23 mouse cellular contexts compared by ENCODE assay signal in genomic region chr10:80989446-80989845, GRCm38 (mm10). TPM values are rescaled to one million over a fixed set of nuclear protein-coding genes. Genes with fewer than 3 reads are reported as not detected.
DNase-seq lines count a peak whose midpoint lies in the region; ATAC-seq and TF ChIP-seq lines count a peak whose summit lies in the region.
"Had no signal": no experiment of that assay in that cellular context is flagged by ENCODE, and none has a peak within 500 bp of the region (broad histone marks: within the 10 kb centered on the region; RNA-seq: fewer than 3 reads in every experiment).

No protein-coding gene starts in this region.

- H3K79me2 ChIP-seq in CH12.LX (replicated peaks; ENCODE audit: control insufficient read depth, extremely low read depth, insufficient read depth, poor library complexity, severe bottlenecking) = no peaks in the 10 kb centered on the region

- no peak for TF ChIP-seq POLR2A in CH12.LX (IDR thresholded peaks at IDR 0.05; ENCODE audit: low read depth, low read length)

- TF ChIP-seq RAD21 in CH12.LX (IDR thresholded peaks at IDR 0.05; ENCODE audit: low read depth, low read length) = no peak

- H3K27me3 ChIP-seq in CH12.LX (replicated peaks) = peaks cover 29% of the 10 kb centered on the region

- peak overlapping the region; percentile 21; the same call in 1 of the 2 replicates for H3K4me2 ChIP-seq in CH12.LX (ENCODE audit: insufficient read depth, low read depth, poor library complexity, severe bottlenecking)
- H3K4me2 ChIP-seq: forebrain, embryonic 12.5 days; hindbrain, embryonic 14.5 days; liver, embryonic 11.5 days; neural tube, embryonic 12.5 days had no signal

- no peak for TF ChIP-seq CTCF in CH12.LX (conservative IDR thresholded peaks at IDR 0.05 in 1 of 2, IDR thresholded peaks at IDR 0.05 in 1 of 2; ENCODE audit: low read depth in 2 of 2, low read length in 2 of 2)

- TF ChIP-seq EP300 in CH12.LX (IDR thresholded peaks at IDR 0.05; ENCODE audit: low read length) = peak; percentile 38; the same call in 1 of the 2 replicates

- H3K9ac ChIP-seq in CH12.LX (ENCODE audit: insufficient read depth, low read depth) = no peak overlapping the region
- H3K9ac ChIP-seq: forebrain, embryonic 12.5 days; hindbrain, embryonic 14.5 days; neural tube, embryonic 12.5 days had no signal

- peak; percentile 32 for DNase-seq in thymus, postnatal 14 days
- DNase-seq in thymus, postnatal 25 days = no peak
- peak; percentile 67 for DNase-seq in CH12.LX (ENCODE audit: extremely low read depth)
- DNase-seq in left cerebral cortex, adult 9 months (ENCODE audit: low spot score in 2 of 2) = no peak
- no peak for DNase-seq in heart, adult 9 months (ENCODE audit: low spot score in 2 of 2)
- DNase-seq in left cerebral cortex, adult 11 months (ENCODE audit: low spot score) = no peak
- DNase-seq: adrenal gland, adult 2 months; cerebellum, adult 9-10 months; gastrocnemius, postnatal 10 days; heart, adult 18-20 months; heart, postnatal 36 days; kidney, adult 11 months; lung, adult 2 months; lung, postnatal 4 days; right cerebral cortex, adult 18-20 months had no signal

- H3K27ac ChIP-seq in CH12.LX (ENCODE audit: insufficient read depth, low read depth) = no peak overlapping the region
- H3K27ac ChIP-seq: forebrain, embryonic 12.5 days; hindbrain, embryonic 14.5 days; kidney, postnatal 0 days; midbrain, embryonic 10.5 days; neural tube, embryonic 12.5 days had no signal

- dilution Hi-C loops in CH12.LX (cut with MboI; ENCODE audit: extremely low pct_ligation_motif_present, extremely low pct_unique_long_range_greater_than_20kb, low sequenced_read_pairs) = no loop called here

- no peaks in the 10 kb centered on the region for H3K36me3 ChIP-seq in CH12.LX (replicated peaks in 1 of 2; ENCODE audit: control insufficient read depth in 1 of 2, insufficient read depth in 1 of 2, low read length in 1 of 2)
- H3K36me3 ChIP-seq: forebrain, embryonic 12.5 days; midbrain, embryonic 10.5 days; neural tube, embryonic 12.5 days had no signal

- H3K4me1 ChIP-seq in CH12.LX (ENCODE audit: control insufficient read depth in 1 of 2, insufficient read depth in 2 of 2) = peaks cover 25 to 70% of the 10 kb centered on the region in 2 experiments

- ATAC-seq in inflammation-experienced regulatory T-cells, adult 6 months = peak; percentile 47

- no peak overlapping the region for H3K4me3 ChIP-seq in CH12.LX (replicated peaks in 1 of 3; ENCODE audit: low read depth in 2 of 3, low read length in 2 of 3, poor library complexity in 1 of 3)
- H3K4me3 ChIP-seq: forebrain, embryonic 12.5 days; midbrain, embryonic 10.5 days; neural tube, embryonic 12.5 days had no signal

- in situ Hi-C loops in CH12.LX (cut with MboI; ENCODE audit: low pct_ligation_motif_present, low pct_unique_long_range_greater_than_20kb, low sequenced_read_pairs) = no loop called here

- peaks cover 3% of the 10 kb centered on the region for H3K9me3 ChIP-seq in CH12.LX (replicated peaks; ENCODE audit: low read length)
- H3K9me3 ChIP-seq: forebrain, embryonic 12.5 days; midbrain, embryonic 10.5 days; neural tube, embryonic 12.5 days had no signal

TF ChIP-seq in CH12.LX, 34 proteins besides CTCF, POLR2A, EP300 and RAD21:
- TF ChIP-seq ZC3H11A (IDR thresholded peaks at IDR 0.05; ENCODE audit: low read depth, low read length) (no peak), SIN3A (IDR thresholded peaks at IDR 0.05; ENCODE audit: low read length) (no peak), MEF2A (IDR thresholded peaks at IDR 0.05; ENCODE audit: borderline replicate concordance, low read depth, low read length) (0 out of 2 replicates have a peak, but pooled peaks have one; percentile 28), BHLHE40 (IDR thresholded peaks at IDR 0.05; ENCODE audit: low read depth, low read length) (peak; percentile 34; the same call in 1 of the 2 replicates), ETS1 (conservative IDR thresholded peaks at IDR 0.05; ENCODE audit: low read depth, low read length) (peak; percentile 28), MAFK (IDR thresholded peaks at IDR 0.05; ENCODE audit: insufficient replicate concordance, low read length) (no peak), TBP (conservative IDR thresholded peaks at IDR 0.05; ENCODE audit: low read depth, low read length) (no peak), IRF4 (IDR thresholded peaks at IDR 0.05; ENCODE audit: low read depth, low read length) (no peak; the same call in 1 of the 2 replicates), ZNF384 (IDR thresholded peaks at IDR 0.05; ENCODE audit: low read depth, low read length) (peak; percentile 94), PAX5 (IDR thresholded peaks at IDR 0.05; ENCODE audit: low read length) (no peak), RCOR1 (conservative IDR thresholded peaks at IDR 0.05; ENCODE audit: low read depth, low read length) (no peak)

RNA-seq across cellular contexts. Expression of gene Gng7, which starts 25.3 kb away (rescaled TPM):
- total RNA-seq in CH12.LX (2012; rRNA removed) (0.46 and 0.47 TPM in 2 replicates), CH12.LX (2014; rRNA removed) (not detected in 2 replicates)
- polyA plus RNA-seq in CH12.LX (2012; ENCODE audit: insufficient read length, low read depth) = 0.24 and 0.68 TPM in 2 replicates
- not detected for polyA plus RNA-seq in inflammation-experienced regulatory T-cells, adult 6 months (2017; shearing (Covaris generic))

RNA-seq across cellular contexts. Expression of gene Diras1, which starts 36.0 kb away (rescaled TPM):
- total RNA-seq in CH12.LX (2012; rRNA removed) = not detected in 2 replicates
- not detected in 2 replicates for total RNA-seq in CH12.LX (2014; rRNA removed)
- not detected in 2 replicates for polyA plus RNA-seq in CH12.LX (2012; ENCODE audit: insufficient read length, low read depth)
- not detected for polyA plus RNA-seq in inflammation-experienced regulatory T-cells, adult 6 months (2017; shearing (Covaris generic))
- total RNA-seq: heart, adult 18-20 months; heart, postnatal 36 days had no signal
- polyA plus RNA-seq: heart, embryonic 14.5 days; liver, embryonic 11.5 days; lung, adult 2 months had no signal

RNA-seq across cellular contexts. Expression of gene Slc39a3, which starts 47.8 kb away (rescaled TPM):
- 6.3 and 7.2 TPM in 2 replicates for total RNA-seq in CH12.LX (2012; rRNA removed)
- 3.5 and 3.9 TPM in 2 replicates for total RNA-seq in CH12.LX (2014; rRNA removed)
- 4.2 and 4.3 TPM in 2 replicates for polyA plus RNA-seq in CH12.LX (2012; ENCODE audit: insufficient read length, low read depth)
- 1 to 10 TPM; 2.4 to 5.0 (median 2.7) TPM for polyA plus RNA-seq in inflammation-experienced regulatory T-cells, adult 6 months (2017; shearing (Covaris generic))

RNA-seq across cellular contexts. Expression of gene Gadd45b, which starts 59.6 kb away (rescaled TPM):
- total RNA-seq in CH12.LX (2012; rRNA removed) (36.2 and 52.5 TPM in 2 replicates), CH12.LX (2014; rRNA removed) (19.3 and 24.4 TPM in 2 replicates)
- 14.9 and 16.4 TPM in 2 replicates for polyA plus RNA-seq in CH12.LX (2012; ENCODE audit: insufficient read length, low read depth)
- 10 to 100 TPM; 26.4 to 51.5 (median 39.3) TPM for polyA plus RNA-seq in inflammation-experienced regulatory T-cells, adult 6 months (2017; shearing (Covaris generic))

Comparison
In these comparisons a context has a peak if more than half of its experiments do, and no peak if none do; other contexts are left out.
1. DNase-seq: peak in thymus, postnatal 14 days (single experiment) and CH12.LX (single experiment); none in thymus, postnatal 25 days (single experiment), left cerebral cortex, adult 9 months (0 of 2), heart, adult 9 months (0 of 2) and left cerebral cortex, adult 11 months (single experiment).